Mouse (Mus musculus): ENCODE data around the gene Stil.

DNA sequence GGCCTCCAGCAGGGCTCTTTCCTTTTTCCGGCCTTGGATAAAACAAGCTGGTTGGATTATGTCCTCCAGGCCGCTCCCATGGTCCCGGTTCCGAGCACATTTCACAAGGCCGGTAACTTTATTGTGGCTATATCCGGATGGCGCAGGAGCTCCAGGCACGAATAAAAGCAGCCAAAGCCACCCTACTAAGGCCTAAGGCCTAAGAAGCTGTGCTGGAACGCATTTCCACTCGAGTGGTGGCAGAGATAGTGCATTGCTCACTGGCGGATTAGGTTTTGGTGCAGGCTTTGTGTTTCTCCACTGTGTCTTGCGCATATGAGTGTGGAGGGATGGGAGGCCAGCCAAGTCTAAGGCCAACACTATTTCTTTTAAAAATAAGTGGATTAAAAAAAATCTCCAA lies 59.9 kb downstream of the Stil start:
- TF ChIP-seq GATA1 (IDR thresholded peaks at IDR 0.05; ENCODE audit: borderline replicate concordance, low read length): no peak
- no peak for TF ChIP-seq FLI1 (IDR thresholded peaks at IDR 0.05; ENCODE audit: low read length)

Data from megakaryocyte, embryonic 14.5 days (primary cell).